Mouse (Mus musculus) hindbrain, embryonic 14.5 days (tissue): ENCODE data around the gene Ccdc14. TPM values are rescaled to one million over a fixed set of nuclear protein-coding genes. Genes with fewer than 3 reads are reported as not detected.
"Not testable (repeated sequence)": the region's sequence is repeated elsewhere in the genome, so short reads cannot be mapped to it uniquely, and the experiment has no call there.

Experiments used
- ATAC-seq: fragments of 200-750 bp; cut with Nextera tagmentation; 2 replicates; pipeline ENCODE4 v1.8.0; 2017; ENCODE audit warnings: moderate number of reproducible peaks, mild to moderate bottlenecking, moderate TSS enrichment, moderate library complexity; ENCODE audit not compliant: low FRiP score
- DNase-seq: peaks from one replicate; pipeline ENCODE4 v3.0.0-alpha.2; 2015; ENCODE audit warnings: low spot score
- H3K27ac ChIP-seq: fragments of 300-500 bp; sonication (generic); 2 replicates; pipeline ENCODE4 v1.5.1; 2014; ENCODE audit warnings: mild to moderate bottlenecking, moderate library complexity
- H3K27me3 ChIP-seq: fragments of 300-500 bp; sonication (generic); 2 replicates; pipeline ENCODE4 v1.6.1; 2014; ENCODE audit warnings: mild to moderate bottlenecking, low read length, mixed read lengths; ENCODE audit not compliant: control insufficient read depth, insufficient read depth
- H3K36me3 ChIP-seq: fragments of 300-500 bp; sonication (generic); replicated peaks from 2 replicates; pipeline ENCODE4 v1.6.1; 2014; ENCODE audit not compliant: control insufficient read depth, insufficient read depth
- H3K4me1 ChIP-seq: fragments of 300-500 bp; sonication (generic); replicated peaks from 2 replicates; pipeline ENCODE4 v1.6.1; 2014; ENCODE audit warnings: antibody characterized with exemption, low read length, mixed read lengths; ENCODE audit not compliant: control insufficient read depth, insufficient read depth
- H3K4me2 ChIP-seq: fragments of 300-500 bp; sonication (generic); replicated peaks from 2 replicates; pipeline ENCODE4 v1.6.1; 2014; ENCODE audit warnings: mild to moderate bottlenecking, moderate library complexity
- H3K4me3 ChIP-seq: fragments of 300-500 bp; sonication (generic); replicated peaks from 2 replicates; pipeline ENCODE4 v1.5.1; 2014; ENCODE audit warnings: mild to moderate bottlenecking, low read length
- H3K9ac ChIP-seq: fragments of 300-500 bp; sonication (generic); 2 replicates; pipeline ENCODE4 v1.6.1; 2014
- H3K9me3 ChIP-seq: fragments of 300-500 bp; sonication (generic); 2 replicates; pipeline ENCODE4 v1.6.1; 2016; ENCODE audit warnings: low read length; ENCODE audit not compliant: control insufficient read depth
- WGBS: fragments of 180-500 bp; shearing (Covaris S2); extraction: QIAGEN DNeasy Blood & Tissue Kit; methylation state at CpG from one replicate; pipeline ENCODE4 v1.1.7; 2014; 5-methylcytosine and 5-hydroxymethylcytosine counted together
- polyA plus RNA-seq: library from polyadenylated mRNA; unstranded; fragments of >200 nt; fragmentation: Nextera tagmentation; extraction: Ambion mirVana; gene quantifications from 2 replicates; pipeline ENCODE4 v1.2.1, GENCODE M21; 2014

Ccdc14 gene
- polyA plus RNA-seq, 1 experiment from 2014 or later = 4.4 TPM

DNA sequence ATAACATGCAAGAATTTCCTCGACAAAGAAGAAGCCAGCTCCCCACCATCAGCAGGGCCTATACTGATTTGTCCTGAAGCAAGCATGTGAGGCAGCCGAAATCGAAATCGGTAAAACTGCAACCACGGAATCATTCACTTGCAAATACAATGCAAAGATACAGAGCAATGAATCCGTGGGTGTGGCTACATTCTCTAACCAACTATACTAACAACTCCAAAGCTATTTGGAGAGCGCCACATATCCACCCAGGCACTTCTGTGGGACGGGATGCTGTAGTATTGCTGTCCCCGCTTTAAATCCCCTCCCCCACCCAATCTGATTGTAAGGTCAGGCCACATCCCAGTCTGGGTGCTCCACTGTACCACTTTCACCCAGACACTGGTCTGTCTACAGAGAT, 22.1 kb upstream of the Ccdc14 start:
- H3K36me3 ChIP-seq = no peaks in the 10 kb centered on the region
- H3K4me1 ChIP-seq = no peaks in the 10 kb centered on the region
- WGBS = 80% methylated on average over 9 of the region's 9 CpGs
- no peaks in the 10 kb centered on the region for H3K9me3 ChIP-seq
- H3K27me3 ChIP-seq = peaks cover 14% of the 10 kb centered on the region; the same call in 1 of the 2 replicates
- no peak overlapping the region for H3K4me3 ChIP-seq
- H3K9ac ChIP-seq = no peak overlapping the region
- DNase-seq (no peak), ATAC-seq (no peak)
- no peak overlapping the region for H3K4me2 ChIP-seq
- no peak overlapping the region for H3K27ac ChIP-seq

DNA sequence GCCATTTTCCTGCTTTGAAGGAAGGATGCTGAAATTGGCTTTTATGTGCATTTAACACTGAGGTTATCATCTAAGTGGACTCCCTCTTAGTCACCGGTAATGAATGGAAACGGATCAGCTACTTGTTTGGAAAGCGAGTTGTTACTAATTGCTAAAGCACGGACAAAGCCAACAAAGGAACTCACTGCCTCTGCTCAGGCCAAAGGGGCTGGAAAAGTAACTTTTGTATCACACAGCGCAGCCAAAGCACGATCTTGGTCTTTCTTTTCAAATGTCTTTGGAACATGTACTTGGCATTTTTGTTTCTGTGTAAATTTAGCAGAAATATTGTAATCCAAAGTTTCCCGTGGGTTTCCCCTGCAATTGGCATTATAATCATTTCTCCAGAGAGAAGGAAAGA, 18.4 kb upstream of the Ccdc14 start:
- 44% methylated on average over 7 of the region's 7 CpGs for WGBS
- Histone ChIP-seq H3K4me2 (no peak overlapping the region), H3K4me1 (no peaks in the 10 kb centered on the region), H3K27me3 (peaks cover 7% of the 10 kb centered on the region; the same call in 1 of the 2 replicates), H3K4me3 (no peak overlapping the region), H3K36me3 (no peaks in the 10 kb centered on the region), H3K27ac (no peak overlapping the region), H3K9ac (no peak overlapping the region), H3K9me3 (no peaks in the 10 kb centered on the region)
- DNase-seq (no peak), ATAC-seq (no peak)

GRCm38 (mm10) chr16:34672822-34673221, 17.6 kb upstream of the Ccdc14 start:
- Histone ChIP-seq H3K9me3 (no peaks in the 10 kb centered on the region), H3K27ac (no peak overlapping the region), H3K4me2 (no peak overlapping the region), H3K4me1 (no peaks in the 10 kb centered on the region), H3K4me3 (no peak overlapping the region), H3K36me3 (no peaks in the 10 kb centered on the region), H3K27me3 (peaks cover 7% of the 10 kb centered on the region; the same call in 1 of the 2 replicates), H3K9ac (no peak overlapping the region)
- ATAC-seq (no peak), DNase-seq (no peak)
- 46% methylated on average over 3 of the region's 3 CpGs for WGBS

GRCm38 (mm10) chr16:34674365-34674764, 16.1 kb upstream of the Ccdc14 start:
- no peak overlapping the region for H3K4me3 ChIP-seq
- no peak for ATAC-seq
- H3K9me3 ChIP-seq = no peaks in the 10 kb centered on the region
- 69% methylated on average over 6 of the region's 6 CpGs for WGBS
- H3K9ac ChIP-seq = no peak overlapping the region
- no peaks in the 10 kb centered on the region for H3K27me3 ChIP-seq
- H3K4me2 ChIP-seq = no peak overlapping the region
- no peaks in the 10 kb centered on the region for H3K4me1 ChIP-seq
- peak; percentile 52 for DNase-seq
- H3K27ac ChIP-seq = no peak overlapping the region
- H3K36me3 ChIP-seq = no peaks in the 10 kb centered on the region

- Histone ChIP-seq H3K9me3 (no peaks in the 10 kb centered on the region), H3K4me1 (no peaks in the 10 kb centered on the region), H3K4me2 (no peak overlapping the region), H3K36me3 (no peaks in the 10 kb centered on the region), H3K4me3 (no peak overlapping the region), H3K9ac (no peak overlapping the region), H3K27me3 (no peaks in the 10 kb centered on the region), H3K27ac (no peak overlapping the region)
- ATAC-seq (no peak), DNase-seq (no peak)
These were observed 8.6 kb upstream of the Ccdc14 start for GRCm38 (mm10) chr16:34681823-34682222.

GRCm38 (mm10) chr16:34689879-34690278, 537 bp upstream of the Ccdc14 start:
- no peak for DNase-seq
- no peak for ATAC-seq
- Histone ChIP-seq H3K27ac (peak overlapping the region; percentile 75; the same call in 1 of the 2 replicates), H3K4me1 (peaks cover 7% of the 10 kb centered on the region), H3K9me3 (no peaks in the 10 kb centered on the region), H3K4me3 (peak overlapping the region; percentile 63), H3K36me3 (no peaks in the 10 kb centered on the region), H3K9ac (no peak overlapping the region), H3K27me3 (no peaks in the 10 kb centered on the region), H3K4me2 (peak overlapping the region; percentile 85)
- WGBS = 71% methylated on average over 3 of the region's 3 CpGs

- H3K9ac ChIP-seq = peak overlapping the region; percentile 67
- H3K36me3 ChIP-seq = no peaks in the 10 kb centered on the region
- ATAC-seq = no peak
- no peaks in the 10 kb centered on the region for H3K9me3 ChIP-seq
- peak overlapping the region; percentile 75; the same call in 1 of the 2 replicates for H3K27ac ChIP-seq
- peaks cover 7% of the 10 kb centered on the region for H3K4me1 ChIP-seq
- DNase-seq = no peak
- peak overlapping the region; percentile 85 for H3K4me2 ChIP-seq
- H3K4me3 ChIP-seq = peak overlapping the region; percentile 63
- H3K27me3 ChIP-seq = no peaks in the 10 kb centered on the region
- 9% methylated on average over 11 of the region's 11 CpGs for WGBS
These were observed 740 bp downstream of the Ccdc14 start for GRCm38 (mm10) chr16:34691156-34691555.

- 99% methylated on average over 6 of the region's 7 CpGs for WGBS
These were observed 4.1 kb downstream of the Ccdc14 start for GRCm38 (mm10) chr16:34694477-34694876.

GRCm38 (mm10) chr16:34698721-34699120, 8.3 kb downstream of the Ccdc14 start:
- H3K36me3 ChIP-seq, H3K27ac ChIP-seq, H3K4me1 ChIP-seq, H3K4me2 ChIP-seq, H3K9me3 ChIP-seq, H3K27me3 ChIP-seq, H3K4me3 ChIP-seq, DNase-seq, ATAC-seq, H3K9ac ChIP-seq: not testable (repeated sequence)
- 81% methylated on average over 3 of the region's 3 CpGs for WGBS

More at GRCm38 (mm10) chr16:34694477-34694876, 4.1 kb downstream of the Ccdc14 start:
- Histone ChIP-seq H3K36me3 (peaks cover 9% of the 10 kb centered on the region; the same call in 1 of the 2 replicates), H3K4me3 (no peak overlapping the region), H3K27ac (no peak overlapping the region), H3K27me3 (no peaks in the 10 kb centered on the region), H3K9ac (no peak overlapping the region), H3K9me3 (no peaks in the 10 kb centered on the region), H3K4me1 (peaks cover 7% of the 10 kb centered on the region), H3K4me2 (no peak overlapping the region)
- ATAC-seq (no peak), DNase-seq (no peak)
